Mouse (Mus musculus) CD8-positive naive resting alpha-beta T cell, adult 2 months (primary cell): ENCODE results near the gene Nepn.

ENCODE experiments used
- DNase-seq, 2 experiments: peaks; one replicate each; pipeline ENCODE4 v3.0.0; 2022; ENCODE audit warnings: low read depth in 2 of 2, low spot score in 2 of 2

Gene Nepn

GRCm38 (mm10) chr10:52399722-52400121, 10.9 kb downstream of the Nepn start:
- DNase-seq: no peak

- DNase-seq: no peak
Measured at GRCm38 (mm10) chr10:52405160-52405559, 16.4 kb downstream of the Nepn start.

GRCm38 (mm10) chr10:52407526-52407925, 18.8 kb downstream of the Nepn start:
- DNase-seq: no peak

- DNase-seq: no peak
Measured at GRCm38 (mm10) chr10:52415020-52415419, 26.2 kb downstream of the Nepn start.

GRCm38 (mm10) chr10:52416458-52416857, 27.7 kb downstream of the Nepn start:
- no peak for DNase-seq

GRCm38 (mm10) chr10:52417299-52417997, 28.7 kb downstream of the Nepn start, which contains the start of gene Nus1:
Gene Nus1, plus strand, starts transcription at chr10:52417547.
- peak; percentile 94 to 95 for DNase-seq

GRCm38 (mm10) chr10:52417998-52418860, 29.5 kb downstream of the Nepn start:
- DNase-seq: no peak

- no peak for DNase-seq
Measured at GRCm38 (mm10) chr10:52418931-52419330, 30.2 kb downstream of the Nepn start.

- no peak for DNase-seq
Measured at GRCm38 (mm10) chr10:52419402-52419801, 30.6 kb downstream of the Nepn start.

GRCm38 (mm10) chr10:52420526-52420925, 31.8 kb downstream of the Nepn start:
- DNase-seq: no peak

- DNase-seq: no peak
Measured at GRCm38 (mm10) chr10:52421716-52422115, 32.9 kb downstream of the Nepn start.

- no peak for DNase-seq
Measured at GRCm38 (mm10) chr10:52423097-52423496, 34.3 kb downstream of the Nepn start.

- no peak for DNase-seq
Measured at GRCm38 (mm10) chr10:52426314-52426980, 37.7 kb downstream of the Nepn start.

GRCm38 (mm10) chr10:52427634-52428415, 39.1 kb downstream of the Nepn start:
- no peak for DNase-seq

- DNase-seq: no peak
Measured at GRCm38 (mm10) chr10:52430953-52431352, 42.2 kb downstream of the Nepn start.

- DNase-seq: no peak
Measured at GRCm38 (mm10) chr10:52434836-52435235, 46.1 kb downstream of the Nepn start.
